Mouse (Mus musculus): ENCODE results near the gene Hmx3.

Hmx3 gene

GRCm38 (mm10) chr7:131556541-131557271, 14.0 kb downstream of the Hmx3 start:
- DNase-seq: peak; percentile 57

- DNase-seq: no peak
Measured at GRCm38 (mm10) chr7:131557751-131558150, 15.1 kb downstream of the Hmx3 start.

GRCm38 (mm10) chr7:131559986-131560696, 17.5 kb downstream of the Hmx3 start, which contains the start of gene Bub3:
Gene Bub3 (plus strand): TSS chr7:131560222.
- DNase-seq: peak; percentile 96

- DNase-seq: no peak
Measured at GRCm38 (mm10) chr7:131560697-131561042, 18.0 kb downstream of the Hmx3 start.

- DNase-seq: no peak
Measured at GRCm38 (mm10) chr7:131575246-131575645, 32.6 kb downstream of the Hmx3 start.

- DNase-seq: no peak
Measured at GRCm38 (mm10) chr7:131582178-131582577, 39.5 kb downstream of the Hmx3 start.

- no peak for DNase-seq
Measured at GRCm38 (mm10) chr7:131585551-131585950, 42.9 kb downstream of the Hmx3 start.
